ENCODE assay signal across 8 mouse cellular contexts in genomic region chr3:62455854-62456253, GRCm38 (mm10). TPM values are rescaled to one million over a fixed set of nuclear protein-coding genes. Genes with fewer than 3 reads are reported as not detected.
DNase-seq lines count a peak whose midpoint lies in the region; ATAC-seq and TF ChIP-seq lines count a peak whose summit lies in the region.
"Had no signal": no experiment of that assay in that cellular context is flagged by ENCODE, and none has a peak within 500 bp of the region (broad histone marks: within the 10 kb centered on the region; RNA-seq: fewer than 3 reads in every experiment).

No protein-coding gene starts in this region.

- TF ChIP-seq CTCF in liver, postnatal 0 days (IDR thresholded peaks at IDR 0.05; ENCODE audit: low read depth) = no peak
- no peak for TF ChIP-seq CTCF in thymus, adult 2 months (IDR thresholded peaks at IDR 0.05; ENCODE audit: borderline replicate concordance, control insufficient read depth, extremely low read depth, insufficient read depth, low read length, poor library complexity)

- H3K36me3 ChIP-seq in liver, postnatal 0 days (replicated peaks; ENCODE audit: insufficient read depth, low read length) = peaks cover 9% of the 10 kb centered on the region
- H3K36me3 ChIP-seq in thymus, adult 2 months (ENCODE audit: control insufficient read depth, insufficient read depth, low read length) = no peaks in the 10 kb centered on the region

- no peaks in the 10 kb centered on the region for H3K9me3 ChIP-seq in liver, postnatal 0 days (ENCODE audit: low read length)

- no peaks in the 10 kb centered on the region for H3K4me1 ChIP-seq in liver, postnatal 0 days (ENCODE audit: insufficient read depth)
- H3K4me1 ChIP-seq in thymus, adult 2 months (replicated peaks; ENCODE audit: control insufficient read depth, insufficient read depth, low read length) = no peaks in the 10 kb centered on the region

- ATAC-seq in liver, postnatal 0 days = no peak

- no peak for TF ChIP-seq EP300 in liver, postnatal 0 days (IDR thresholded peaks at IDR 0.05; ENCODE audit: low read depth)

- intact Hi-C loops in left cerebral cortex, postnatal 14 days (cut with DNase I) = loop anchor here (5.0 kb wide), 2 partner anchors 239 to 1209 kb away; no protein-coding TSS in a partner anchor

- peak; percentile 16 for DNase-seq in ZHBTc4 (ENCODE audit: low read depth, low spot score)
- DNase-seq in brain, embryonic 18.5 days (ENCODE audit: low read depth, low spot score) = peak; percentile 54
- DNase-seq in frontal cortex, postnatal 14 days (ENCODE audit: low spot score in 2 of 2) = peak; percentile 32 to 65
- DNase-seq in left cerebral cortex, postnatal 14 days (ENCODE audit: low spot score in 2 of 2) = peak; percentile 35 to 67
- DNase-seq in liver, postnatal 0 days = no peak
- no peak for DNase-seq in thymus, adult 2 months
- DNase-seq in embryo, embryonic 10 days (ENCODE audit: low spot score) = no peak
- DNase-seq: liver had no signal

- H3K9ac ChIP-seq in liver, postnatal 0 days (replicated peaks) = no peak overlapping the region

- H3K27ac ChIP-seq in liver, postnatal 0 days (ENCODE audit: low read depth) = no peak overlapping the region
- no peak overlapping the region for H3K27ac ChIP-seq in thymus, adult 2 months (ENCODE audit: control insufficient read depth, insufficient read depth, low read length)

- H3K27me3 ChIP-seq in liver, postnatal 0 days (ENCODE audit: insufficient read depth, low read length) = no peaks in the 10 kb centered on the region
- H3K27me3 ChIP-seq in thymus, adult 2 months (ENCODE audit: control insufficient read depth, insufficient read depth, low read length) = no peaks in the 10 kb centered on the region

- no peak for TF ChIP-seq POLR2A in thymus, adult 2 months (IDR thresholded peaks at IDR 0.05; ENCODE audit: control insufficient read depth, extremely low read depth, insufficient read depth, low read length, poor library complexity)

- no peak overlapping the region for H3K4me2 ChIP-seq in liver, postnatal 0 days (ENCODE audit: low read depth, low read length)

- WGBS in liver, postnatal 0 days (ENCODE audit: insufficient replicate concordance) = 75% methylated on average over 1 of the region's 1 CpGs
- WGBS in thymus, adult 2 months = 75% methylated on average over 1 of the region's 1 CpGs

- no peak overlapping the region for H3K4me3 ChIP-seq in liver, postnatal 0 days (ENCODE audit: low read depth, low read length)
- no peak overlapping the region for H3K4me3 ChIP-seq in thymus, adult 2 months (ENCODE audit: control insufficient read depth, insufficient read depth, low read length)

RNA-seq across cellular contexts. Expression of gene Dhx36, which starts 51.0 kb away (rescaled TPM):
- total RNA-seq in left cerebral cortex, postnatal 14 days (2021) = 10 to 100 TPM; 54.1 to 55.9 TPM
- 12.0 and 12.4 TPM in 2 replicates for polyA plus RNA-seq in liver, postnatal 0 days (2015; fragmentation: Nextera tagmentation; extraction: Ambion mirVana)
- polyA plus RNA-seq in thymus, adult 2 months (2012; rRNA removed) = 6.4 and 8.7 TPM in 2 replicates

Comparison
In these comparisons a context has a peak if more than half of its experiments do, and no peak if none do; other contexts are left out.
1. DNase-seq: peak in ZHBTc4 (single experiment), brain, embryonic 18.5 days (single experiment), frontal cortex, postnatal 14 days (2 of 2) and left cerebral cortex, postnatal 14 days (2 of 2); none in liver, postnatal 0 days (single experiment), thymus, adult 2 months (single experiment) and embryo, embryonic 10 days (single experiment).